Mouse (Mus musculus) forebrain, embryonic 14.5 days (tissue): ENCODE measurements around the gene Stil. TPM values are rescaled to one million over a fixed set of nuclear protein-coding genes. Genes with fewer than 3 reads are reported as not detected.

Source experiments
- ATAC-seq: fragments of 200-750 bp; cut with Nextera tagmentation; 2 replicates; pipeline ENCODE4 v1.8.0; 2017; ENCODE audit warnings: mild to moderate bottlenecking, moderate library complexity
- DNase-seq: peaks from one replicate; pipeline ENCODE4 v3.0.0-alpha.2; 2015; ENCODE audit warnings: low spot score
- H3K27ac ChIP-seq: fragments of 300-500 bp; sonication (generic); 2 replicates; pipeline ENCODE4 v1.5.1; 2014; ENCODE audit warnings: low read depth, mild to moderate bottlenecking, control low read depth, low read length, moderate library complexity
- H3K27me3 ChIP-seq: fragments of 300-500 bp; sonication (generic); replicated peaks from 2 replicates; pipeline ENCODE4 v1.6.1; 2014; ENCODE audit warnings: low read length, control low read depth, mixed read lengths; ENCODE audit not compliant: control insufficient read depth, insufficient read depth
- H3K36me3 ChIP-seq: fragments of 300-500 bp; sonication (generic); 2 replicates; pipeline ENCODE4 v1.6.1; 2014; ENCODE audit warnings: low read length, control low read depth; ENCODE audit not compliant: control insufficient read depth, insufficient read depth
- H3K4me1 ChIP-seq: fragments of 300-500 bp; sonication (generic); 2 replicates; pipeline ENCODE4 v1.6.1; 2014; ENCODE audit warnings: antibody characterized with exemption, low read length, control low read depth; ENCODE audit not compliant: control insufficient read depth, insufficient read depth
- H3K4me2 ChIP-seq: fragments of 300-500 bp; sonication (generic); 2 replicates; pipeline ENCODE4 v1.6.1; 2014; ENCODE audit warnings: mild to moderate bottlenecking, control low read depth, low read length
- H3K4me3 ChIP-seq: fragments of 300-500 bp; sonication (generic); 2 replicates; pipeline ENCODE4 v1.5.1; 2014; ENCODE audit warnings: low read depth, low read length, control low read depth
- H3K9ac ChIP-seq: fragments of 300-500 bp; sonication (generic); 2 replicates; pipeline ENCODE4 v1.6.1; 2014; ENCODE audit warnings: mild to moderate bottlenecking, low read length, control low read depth, moderate library complexity
- H3K9me3 ChIP-seq: fragments of 300-500 bp; sonication (generic); replicated peaks from 2 replicates; pipeline ENCODE4 v1.6.1; 2016; ENCODE audit warnings: low read length, control low read depth, mixed read lengths; ENCODE audit not compliant: control insufficient read depth
- WGBS: fragments of 180-500 bp; shearing (Covaris S2); extraction: QIAGEN DNeasy Blood & Tissue Kit; methylation state at CpG from one replicate; pipeline ENCODE4 v1.1.7; 2014; 5-methylcytosine and 5-hydroxymethylcytosine counted together
- polyA plus RNA-seq: library from polyadenylated mRNA; unstranded; fragments of >200 nt; fragmentation: Nextera tagmentation; extraction: Ambion mirVana; gene quantifications from 2 replicates; pipeline ENCODE4 v1.2.1, GENCODE M21; 2014

Gene Stil
- polyA plus RNA-seq, 1 experiment from 2014 or later = 8.8 TPM

DNA sequence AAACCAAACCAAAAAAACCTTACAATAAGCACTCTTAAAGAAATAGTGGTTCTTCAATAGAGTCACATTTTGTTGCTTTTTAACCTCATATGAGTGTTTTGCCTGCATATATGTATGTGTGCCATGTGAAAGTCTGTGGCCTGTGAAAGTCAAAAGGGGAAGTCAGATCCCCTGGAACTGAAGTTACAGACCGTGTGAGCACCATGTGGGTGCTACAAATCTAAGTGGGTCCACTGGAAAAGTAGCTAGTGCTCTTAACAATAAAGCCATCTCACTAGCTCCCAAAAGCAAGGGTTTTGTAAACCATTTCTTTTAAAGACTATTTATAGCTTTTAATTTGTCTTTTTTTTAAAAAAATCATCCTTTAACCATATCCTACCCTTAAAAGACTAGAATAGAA, 17.3 kb upstream of the Stil start:
- ATAC-seq = no peak
- DNase-seq = no peak
- 95% methylated on average over 1 of the region's 1 CpGs for WGBS
- no peaks in the 10 kb centered on the region for H3K27me3 ChIP-seq
- H3K36me3 ChIP-seq = peaks cover 3% of the 10 kb centered on the region; the same call in 1 of the 2 replicates
- peaks cover 19% of the 10 kb centered on the region; the same call in 1 of the 2 replicates for H3K4me1 ChIP-seq
- no peak overlapping the region for H3K27ac ChIP-seq
- no peak overlapping the region for H3K4me2 ChIP-seq
- H3K4me3 ChIP-seq = no peak overlapping the region
- no peaks in the 10 kb centered on the region for H3K9me3 ChIP-seq
- no peak overlapping the region for H3K9ac ChIP-seq

DNA sequence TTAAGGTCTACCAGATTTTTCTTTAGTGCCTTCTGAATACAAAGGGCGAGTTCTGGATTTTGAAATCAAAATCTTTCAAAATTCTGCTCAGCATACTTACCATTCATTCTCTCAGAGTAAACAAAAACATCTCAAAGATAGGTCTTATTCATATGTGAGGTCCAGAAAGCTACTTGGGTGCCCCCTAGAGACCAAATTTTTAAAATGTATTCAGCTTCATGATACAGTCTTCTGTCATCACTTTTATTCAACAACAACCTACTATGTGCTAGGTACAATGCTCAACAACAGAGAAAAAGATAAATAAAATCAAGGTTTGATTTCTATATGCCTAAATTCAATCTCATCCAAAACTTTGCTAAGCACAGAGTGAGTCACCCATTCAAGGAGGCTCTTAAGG, 16.9 kb upstream of the Stil start:
- WGBS = 84% methylated on average over 1 of the region's 1 CpGs
- H3K9me3 ChIP-seq = no peaks in the 10 kb centered on the region
- H3K4me3 ChIP-seq = no peak overlapping the region
- peaks cover 22% of the 10 kb centered on the region; the same call in 1 of the 2 replicates for H3K4me1 ChIP-seq
- H3K27me3 ChIP-seq = no peaks in the 10 kb centered on the region
- H3K27ac ChIP-seq = no peak overlapping the region
- H3K4me2 ChIP-seq = no peak overlapping the region
- ATAC-seq (no peak), DNase-seq (peak; percentile 19)
- H3K36me3 ChIP-seq = peaks cover 3% of the 10 kb centered on the region; the same call in 1 of the 2 replicates
- no peak overlapping the region for H3K9ac ChIP-seq

DNA sequence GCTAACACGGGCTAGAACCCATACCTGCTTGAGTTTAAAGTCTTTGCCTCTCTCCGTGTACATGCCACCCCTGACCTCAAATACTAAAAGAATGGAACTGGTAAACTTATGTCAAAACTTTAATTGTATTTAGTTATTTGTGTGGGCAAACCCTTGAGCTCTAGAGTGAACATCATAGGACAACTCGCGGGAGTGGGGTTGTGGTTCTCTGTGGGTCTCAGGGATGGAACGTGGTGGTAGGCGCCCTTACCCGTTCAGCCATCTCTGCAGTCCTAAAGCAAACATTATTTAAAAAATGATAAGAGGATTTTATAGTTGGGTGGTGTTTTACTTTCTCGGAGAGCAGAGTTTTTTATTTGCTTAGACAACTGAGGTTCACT, 13.8 kb upstream of the Stil start:
- WGBS = 3% methylated on average over 8 of the region's 8 CpGs
- ATAC-seq (peak; percentile 35), DNase-seq (peak; percentile 42)
- Histone ChIP-seq H3K27me3 (no peaks in the 10 kb centered on the region), H3K27ac (peak overlapping the region; percentile 100), H3K4me2 (peak overlapping the region; percentile 79), H3K36me3 (peaks cover 3% of the 10 kb centered on the region; the same call in 1 of the 2 replicates), H3K9ac (peak overlapping the region; percentile 95), H3K9me3 (no peaks in the 10 kb centered on the region), H3K4me3 (peak overlapping the region; percentile 75), H3K4me1 (peaks cover 22% of the 10 kb centered on the region; the same call in 1 of the 2 replicates)

DNA sequence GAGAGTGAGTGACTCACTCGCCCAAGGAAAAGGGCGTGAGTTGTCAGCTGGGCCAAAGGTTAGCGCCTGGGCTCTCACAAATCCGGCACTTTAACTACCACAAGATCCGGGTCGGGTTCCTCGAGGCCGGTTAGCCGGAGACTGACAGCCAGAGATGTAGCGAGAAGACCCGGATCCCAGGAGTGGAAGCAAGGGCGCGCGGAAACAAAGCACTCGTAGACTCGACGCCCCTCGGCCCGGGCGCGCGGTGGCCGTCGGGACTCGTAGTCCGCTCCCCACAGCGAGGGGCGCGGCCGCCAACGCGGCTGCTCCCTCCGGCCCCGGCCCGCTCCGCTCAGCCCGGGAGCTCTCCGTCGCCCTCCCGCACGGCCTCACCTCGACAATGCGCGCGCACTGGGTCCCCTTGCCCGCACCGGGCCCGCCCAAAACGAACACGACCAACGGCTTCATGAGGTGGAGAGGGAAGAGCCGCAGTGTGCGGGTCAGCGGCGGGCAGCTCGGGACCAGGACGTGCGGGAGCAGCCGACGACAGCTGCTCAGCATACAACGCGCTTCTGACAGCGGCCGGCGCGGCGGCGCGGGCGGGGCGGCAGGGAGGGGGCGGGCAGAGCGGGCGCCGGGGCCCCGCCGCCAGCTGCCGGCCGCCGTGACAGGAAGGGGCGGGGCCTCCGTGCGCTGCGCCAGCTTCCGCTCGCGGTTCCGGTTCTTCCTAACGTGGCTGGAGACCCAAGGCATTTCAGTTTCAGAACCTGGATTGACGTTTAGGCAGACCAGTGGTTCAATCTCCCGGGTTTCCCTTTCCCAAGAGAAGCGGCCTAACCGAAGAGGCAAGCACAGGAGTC, 13.1 kb upstream of the Stil start, which contains the start of gene Cmpk1:
TSS of gene Cmpk1 (minus strand) at position 651 of the 842 bp plus-strand sequence.
- ATAC-seq (peak; percentile 97), DNase-seq (peak; percentile 94)
- peak within 1 kb of the TSS; percentile 75 for H3K4me3 ChIP-seq
- under 1% methylated on average over 86 of the region's 93 CpGs for WGBS
- H3K4me2 ChIP-seq = peak within 1 kb of the TSS; percentile 79
- no peaks in the 10 kb centered on the region for H3K27me3 ChIP-seq
- peaks cover 22% of the 10 kb centered on the region; the same call in 1 of the 2 replicates for H3K4me1 ChIP-seq
- H3K9me3 ChIP-seq = no peaks in the 10 kb centered on the region
- peak within 1 kb of the TSS; percentile 100 for H3K27ac ChIP-seq
- H3K36me3 ChIP-seq = peaks cover 3% of the 10 kb centered on the region; the same call in 1 of the 2 replicates
- peak within 1 kb of the TSS; percentile 95 for H3K9ac ChIP-seq

DNA sequence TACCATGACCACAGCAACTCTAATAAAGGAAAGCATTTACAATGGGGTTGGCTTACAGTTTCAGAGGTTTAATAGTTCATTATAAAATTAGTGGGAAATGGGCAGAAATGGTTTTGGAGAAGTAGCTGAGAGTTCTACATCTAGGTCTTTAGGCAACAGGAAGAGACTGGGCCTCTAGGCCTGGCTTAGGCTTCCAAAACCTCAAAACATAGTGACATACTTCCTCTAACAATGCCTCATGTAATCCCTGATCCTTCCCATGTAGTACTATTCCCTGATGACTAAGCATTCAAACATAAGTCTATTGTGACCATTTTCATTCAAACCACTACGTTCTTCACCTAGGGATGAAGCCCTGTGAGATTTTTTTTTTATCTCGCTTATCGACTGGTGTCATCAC, 5.7 kb upstream of the Stil start:
- Histone ChIP-seq H3K9ac (no peak overlapping the region), H3K4me2 (no peak overlapping the region), H3K9me3 (no peaks in the 10 kb centered on the region), H3K36me3 (no peaks in the 10 kb centered on the region), H3K4me3 (no peak overlapping the region), H3K27ac (no peak overlapping the region), H3K27me3 (no peaks in the 10 kb centered on the region), H3K4me1 (peaks cover 1% of the 10 kb centered on the region; the same call in 1 of the 2 replicates)
- DNase-seq (no peak), ATAC-seq (no peak)
- WGBS = 86% methylated on average over 3 of the region's 3 CpGs

DNA sequence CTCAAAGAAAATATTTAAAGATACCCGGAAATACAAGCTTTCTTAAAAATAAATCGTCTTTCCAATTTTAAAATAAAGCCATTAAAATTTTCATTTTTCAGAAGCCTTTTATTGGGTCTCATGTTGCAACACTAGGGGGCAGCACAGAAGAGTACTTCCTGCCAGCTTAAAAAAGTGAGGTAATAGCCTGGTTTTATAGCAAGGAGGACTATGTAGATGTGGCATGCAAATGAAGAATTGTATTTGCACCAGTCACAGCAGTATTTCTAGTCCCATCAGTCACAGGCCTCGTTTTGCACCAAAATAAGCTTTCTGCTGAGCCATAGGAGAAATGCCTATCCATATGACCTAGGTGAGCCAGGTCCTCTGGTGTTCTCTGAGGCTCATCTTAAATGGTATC, 2.9 kb upstream of the Stil start:
- DNase-seq = peak; percentile 23
- no peak overlapping the region for H3K9ac ChIP-seq
- no peaks in the 10 kb centered on the region for H3K36me3 ChIP-seq
- no peaks in the 10 kb centered on the region for H3K27me3 ChIP-seq
- ATAC-seq = no peak
- H3K27ac ChIP-seq = no peak overlapping the region
- peaks cover 10% of the 10 kb centered on the region for H3K4me1 ChIP-seq
- no peak overlapping the region for H3K4me2 ChIP-seq
- WGBS = 49% methylated on average over 3 of the region's 3 CpGs
- no peak overlapping the region for H3K4me3 ChIP-seq
- H3K9me3 ChIP-seq = no peaks in the 10 kb centered on the region

DNA sequence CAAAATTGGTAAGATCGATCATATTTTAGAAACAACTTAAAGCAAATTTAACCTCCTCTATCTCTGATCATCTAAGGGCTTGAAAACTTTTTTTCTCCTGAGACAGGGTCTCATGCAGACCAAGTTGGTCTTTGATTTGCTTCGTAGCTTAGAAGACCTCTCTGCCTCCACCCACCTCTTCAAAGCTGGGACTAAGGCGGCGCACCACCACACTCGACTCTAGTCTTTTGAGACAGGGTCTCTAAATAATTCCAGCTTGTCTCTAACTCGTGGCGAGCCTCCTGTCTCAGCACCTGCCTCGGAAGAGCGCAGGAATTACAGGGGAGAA, 550 bp upstream of the Stil start:
- H3K9me3 ChIP-seq = no peaks in the 10 kb centered on the region
- H3K36me3 ChIP-seq = peaks cover 9% of the 10 kb centered on the region; the same call in 1 of the 2 replicates
- H3K27me3 ChIP-seq = no peaks in the 10 kb centered on the region
- peak overlapping the region; percentile 60 for H3K4me2 ChIP-seq
- peak overlapping the region; percentile 52 for H3K4me3 ChIP-seq
- ATAC-seq (peak; percentile 51; the same call in 1 of the 2 replicates), DNase-seq (no peak)
- H3K4me1 ChIP-seq = peaks cover 10% of the 10 kb centered on the region
- 10% methylated on average over 9 of the region's 9 CpGs for WGBS
- H3K9ac ChIP-seq = peak overlapping the region; percentile 66
- H3K27ac ChIP-seq = peak overlapping the region; percentile 87

DNA sequence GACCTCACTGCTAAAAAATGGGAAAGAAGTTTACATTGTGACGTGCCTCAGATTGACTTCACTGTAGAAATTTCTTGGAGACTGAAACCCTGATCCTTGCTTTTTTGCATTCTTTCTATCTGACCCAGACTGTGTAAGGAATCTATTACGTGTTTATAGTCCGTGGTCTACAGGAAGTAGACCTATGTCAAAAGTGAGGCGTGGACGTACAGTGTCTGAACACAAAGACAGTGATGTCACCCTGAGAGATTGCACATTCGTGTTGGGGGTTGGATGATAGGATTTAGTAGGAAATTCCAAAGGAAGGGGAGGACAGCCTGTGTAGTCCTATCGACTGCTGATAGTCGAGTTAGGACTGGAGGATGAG, 453 bp downstream of the Stil start:
- 2% methylated on average over 8 of the region's 8 CpGs for WGBS
- peak overlapping the region; percentile 54 for H3K4me2 ChIP-seq
- peak overlapping the region; percentile 52 for H3K4me3 ChIP-seq
- H3K27ac ChIP-seq = no peak overlapping the region
- DNase-seq (no peak), ATAC-seq (peak; percentile 2; the same call in 1 of the 2 replicates)
- peaks cover 10% of the 10 kb centered on the region for H3K4me1 ChIP-seq
- no peaks in the 10 kb centered on the region for H3K9me3 ChIP-seq
- H3K27me3 ChIP-seq = no peaks in the 10 kb centered on the region
- peak overlapping the region; percentile 58 for H3K9ac ChIP-seq
- H3K36me3 ChIP-seq = peaks cover 17% of the 10 kb centered on the region

DNA sequence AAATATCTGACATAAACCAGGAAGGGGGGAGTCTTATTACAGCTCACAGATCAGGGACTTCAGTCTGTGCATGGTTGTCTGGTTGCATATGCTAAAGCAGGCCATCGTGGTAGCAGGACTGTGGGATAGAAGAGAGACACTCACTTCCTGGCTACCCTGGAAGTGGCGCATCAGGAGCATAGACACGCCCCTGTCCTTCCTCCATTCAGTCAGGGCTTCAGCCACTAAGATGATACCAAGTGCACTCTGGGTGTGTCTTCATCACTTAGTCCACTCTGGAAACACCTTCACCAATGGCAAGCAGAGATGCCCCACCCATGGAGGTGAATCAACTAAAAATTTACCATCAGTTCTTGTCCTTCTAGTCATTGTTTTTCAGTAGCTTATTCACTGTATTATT, 14.3 kb downstream of the Stil start:
- Histone ChIP-seq H3K4me3 (no peak overlapping the region), H3K36me3 (peaks cover 35% of the 10 kb centered on the region), H3K4me2 (no peak overlapping the region), H3K27me3 (no peaks in the 10 kb centered on the region), H3K9me3 (no peaks in the 10 kb centered on the region), H3K4me1 (no peaks in the 10 kb centered on the region), H3K9ac (no peak overlapping the region), H3K27ac (no peak overlapping the region)
- DNase-seq (no peak), ATAC-seq (no peak)
- WGBS = 93% methylated on average over 3 of the region's 3 CpGs
